In genomic region chr8:90670471-90671057, GRCm38 (mm10) we compare ENCODE assay signal across 11 mouse cellular contexts.
DNase-seq lines count a peak whose midpoint lies in the region; ATAC-seq and TF ChIP-seq lines count a peak whose summit lies in the region.
"Had no signal": no experiment of that assay in that cellular context is flagged by ENCODE, and none has a peak within 500 bp of the region (broad histone marks: within the 10 kb centered on the region; RNA-seq: fewer than 3 reads in every experiment).

No protein-coding gene starts in this region.

- no peaks in the 10 kb centered on the region for H3K27me3 ChIP-seq in forebrain, embryonic 16.5 days (replicated peaks; ENCODE audit: control insufficient read depth, insufficient read depth, low read length)
- no peaks in the 10 kb centered on the region for H3K27me3 ChIP-seq in midbrain, embryonic 11.5 days (ENCODE audit: control insufficient read depth, insufficient read depth, low read length)

- peak overlapping the region; percentile 76 for H3K27ac ChIP-seq in ES-E14 (ENCODE audit: insufficient read depth, low read depth, low read length, poor library complexity, severe bottlenecking)
- H3K27ac ChIP-seq in forebrain, embryonic 16.5 days (ENCODE audit: low read length): no peak overlapping the region
- peak overlapping the region; percentile 60 for H3K27ac ChIP-seq in midbrain, embryonic 11.5 days (ENCODE audit: low read depth, low read length)

- in situ Hi-C loops in ES-E14 (cut with MboI; ENCODE audit: low sequenced_read_pairs in 2 of 2, unreplicated experiment in 2 of 2): no loop called here

- peak overlapping the region; percentile 48 for H3K4me2 ChIP-seq in forebrain, embryonic 16.5 days (ENCODE audit: low read length)
- H3K4me2 ChIP-seq in midbrain, embryonic 11.5 days: peak overlapping the region; percentile 48

- peak overlapping the region; percentile 13 to 48 for H3K4me3 ChIP-seq in ES-E14 (ENCODE audit: insufficient read depth in 1 of 2, low read depth in 1 of 2, low read length in 2 of 2, poor library complexity in 1 of 2, severe bottlenecking in 1 of 2)
- peak overlapping the region; percentile 25 for H3K4me3 ChIP-seq in forebrain, embryonic 16.5 days (replicated peaks; ENCODE audit: low read length)
- H3K4me3 ChIP-seq in midbrain, embryonic 11.5 days (ENCODE audit: low read depth, low read length): peak overlapping the region; percentile 17; the same call in 1 of the 2 replicates

- peaks cover 6 to 8% of the 10 kb centered on the region in 2 experiments; a peak in 3 of 4 replicates for H3K4me1 ChIP-seq in ES-E14 (ENCODE audit: control insufficient read depth in 2 of 2, insufficient read depth in 2 of 2, low read length in 2 of 2, poor library complexity in 1 of 2)
- peaks cover 14% of the 10 kb centered on the region for H3K4me1 ChIP-seq in forebrain, embryonic 16.5 days (replicated peaks; ENCODE audit: control insufficient read depth, insufficient read depth, low read length)
- peaks cover 18% of the 10 kb centered on the region for H3K4me1 ChIP-seq in midbrain, embryonic 11.5 days (ENCODE audit: control insufficient read depth, insufficient read depth, low read length)

- peak; percentile 68; the same call in 1 of the 2 replicates for ATAC-seq in forebrain, embryonic 16.5 days
- ATAC-seq in midbrain, embryonic 11.5 days (ENCODE audit: low FRiP score): peak; percentile 74
- ATAC-seq in megakaryocyte-erythroid progenitor cell, adult 5-6 weeks (replicated peaks; ENCODE audit: low FRiP score, low TSS enrichment, poor library complexity, severe bottlenecking): no peak

- H3K9me3 ChIP-seq in ES-E14 (ENCODE audit: control insufficient read depth, insufficient read depth, low read depth, low read length): no peaks in the 10 kb centered on the region
- no peaks in the 10 kb centered on the region; the same call in 1 of the 2 replicates for H3K9me3 ChIP-seq in forebrain, embryonic 16.5 days (ENCODE audit: control insufficient read depth, low read length)
- H3K9me3 ChIP-seq in midbrain, embryonic 11.5 days (ENCODE audit: control insufficient read depth, low read length): peaks cover 3% of the 10 kb centered on the region

- 0% methylated on average over 14 of the region's 14 CpGs for whole genome bisulfite sequencing in forebrain, embryonic 16.5 days
- under 1% methylated on average over 14 of the region's 14 CpGs for WGBS in midbrain, embryonic 11.5 days

- H3K36me3 ChIP-seq in ES-E14 (ENCODE audit: control insufficient read depth, insufficient read depth, low read length, poor library complexity, severe bottlenecking): no peaks in the 10 kb centered on the region
- H3K36me3 ChIP-seq in forebrain, embryonic 16.5 days (ENCODE audit: control insufficient read depth, insufficient read depth): no peaks in the 10 kb centered on the region
- H3K36me3 ChIP-seq in midbrain, embryonic 11.5 days (ENCODE audit: control insufficient read depth, insufficient read depth, low read length): no peaks in the 10 kb centered on the region

- peak; percentile 13 for DNase-seq in heart, adult 11 months
- no peak for DNase-seq in heart, adult 18-20 months
- peak; percentile 66 for DNase-seq in ES-E14 (ENCODE audit: low read depth, low spot score)
- DNase-seq in midbrain, embryonic 11.5 days (ENCODE audit: low spot score, missing footprints): peak; percentile 96
- no peak for DNase-seq in testis, postnatal 14 days (ENCODE audit: low spot score)
- DNase-seq in cerebellum, postnatal 4 days (ENCODE audit: low spot score in 2 of 2): no peak
- DNase-seq: cerebellum, adult 11-12 months; lung, postnatal 4 days; thymus, postnatal 36 days had no signal

- peak overlapping the region; percentile 34; the same call in 1 of the 2 replicates for H3K9ac ChIP-seq in ES-E14 (ENCODE audit: insufficient read depth, low read depth, low read length, poor library complexity, severe bottlenecking)
- H3K9ac ChIP-seq in forebrain, embryonic 16.5 days (replicated peaks; ENCODE audit: low read depth, low read length): peak overlapping the region; percentile 49
- H3K9ac ChIP-seq in midbrain, embryonic 11.5 days (ENCODE audit: low read length): peak overlapping the region; percentile 56

TF ChIP-seq in ES-E14, 5 proteins besides CTCF, POLR2A, EP300 and RAD21:
- no peak for TF ChIP-seq ZNF384 (IDR thresholded peaks at IDR 0.05; ENCODE audit: low read depth, low read length)
- no peak for TF ChIP-seq CHD2 (IDR thresholded peaks at IDR 0.05; ENCODE audit: low read depth, low read length)
- TF ChIP-seq MAFK (IDR thresholded peaks at IDR 0.05; ENCODE audit: insufficient read depth, low read depth, low read length): no peak
- no peak for TF ChIP-seq ZC3H11A (IDR thresholded peaks at IDR 0.05; ENCODE audit: borderline replicate concordance, low read depth, low read length)
- no peak for TF ChIP-seq HCFC1 (IDR thresholded peaks at IDR 0.05; ENCODE audit: borderline replicate concordance, insufficient read depth, low read length)

Comparison
In these comparisons a context has a peak if more than half of its experiments do, and no peak if none do; other contexts are left out.
1. DNase-seq: peak in heart, adult 11 months (single experiment), ES-E14 (single experiment) and midbrain, embryonic 11.5 days (single experiment); none in heart, adult 18-20 months (0 of 2), testis, postnatal 14 days (single experiment) and cerebellum, postnatal 4 days (0 of 2).
2. Peak in every context shown above with its lines, with median percentiles within 50 percentile points of each other: H3K4me3 ChIP-seq and H3K9ac ChIP-seq.